Mouse (Mus musculus): ENCODE results near the gene Nrn1. TPM values are rescaled to one million over a fixed set of nuclear protein-coding genes. Genes with fewer than 3 reads are reported as not detected.

Nrn1 gene
- polyA plus RNA-seq, 1 experiment = 151 TPM

DNA sequence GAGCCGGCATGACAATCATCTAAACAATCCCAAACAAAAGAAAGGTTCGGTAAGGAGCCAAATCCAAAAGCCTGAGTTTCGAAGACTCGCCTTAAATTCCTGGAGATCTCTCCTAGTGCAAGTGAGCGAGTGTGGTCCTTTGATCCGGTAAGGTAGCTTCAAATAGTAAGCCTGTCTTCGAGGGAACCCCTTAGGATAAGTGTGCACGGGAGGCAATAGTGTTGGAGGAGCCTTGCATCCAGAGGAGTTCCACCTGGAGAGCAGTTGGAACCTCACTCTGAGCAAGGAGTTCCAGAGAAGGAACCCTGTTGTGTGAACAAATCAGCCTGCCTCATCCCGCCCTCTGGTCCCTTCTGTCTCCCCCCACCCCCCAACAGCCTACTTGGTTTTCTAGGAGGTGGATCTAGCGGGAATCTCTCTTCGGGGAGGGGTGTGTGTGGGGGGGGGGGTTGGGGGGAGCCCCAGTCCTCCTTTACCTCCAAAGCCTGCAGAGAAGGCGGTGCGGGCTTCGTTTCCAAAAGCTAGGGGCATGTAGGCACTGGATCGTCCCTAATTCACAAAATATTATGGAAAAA is 11.1 kb downstream of the Nrn1 start:
- Histone ChIP-seq H3K27ac (ENCODE audit: insufficient read depth, low read length) (peak overlapping the region; percentile 73; the same call in 1 of the 2 replicates), H3K27me3 (ENCODE audit: control insufficient read depth, insufficient read depth, low read length) (no peaks in the 10 kb centered on the region), H3K4me3 (replicated peaks; ENCODE audit: insufficient read depth, low read depth, low read length) (peak overlapping the region; percentile 58), H3K4me1 (ENCODE audit: control insufficient read depth, insufficient read depth, low read length) (peaks cover 12% of the 10 kb centered on the region)
- 20% methylated on average over 15 of the region's 15 CpGs for WGBS
- peak; percentile 45 to 46 for DNase-seq
- TF ChIP-seq CTCF (IDR thresholded peaks at IDR 0.05; ENCODE audit: borderline replicate concordance, insufficient read depth, low read depth, low read length) (no peak), POLR2A (IDR thresholded peaks at IDR 0.05; ENCODE audit: borderline replicate concordance, insufficient read depth, low read length) (no peak)

DNA sequence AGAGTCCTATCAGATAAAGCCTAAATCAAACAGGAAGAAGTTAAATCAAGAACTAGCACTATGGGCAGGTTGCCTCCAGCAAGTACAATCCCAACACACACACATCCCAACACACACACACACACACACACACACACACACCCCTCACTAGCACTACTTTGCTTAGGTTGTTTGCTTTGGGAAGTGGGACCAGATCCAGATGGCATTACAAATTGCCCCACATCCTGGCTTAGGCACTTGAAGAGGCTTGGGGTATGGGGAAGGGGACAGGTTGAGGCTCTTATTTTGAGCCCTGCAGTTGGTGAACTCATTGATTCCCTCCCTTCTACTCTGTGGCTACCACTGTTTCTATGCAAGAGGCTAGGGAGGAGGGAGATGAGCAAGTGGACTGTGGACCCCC is 12.6 kb downstream of the Nrn1 start:
- TF ChIP-seq CTCF (IDR thresholded peaks at IDR 0.05; ENCODE audit: borderline replicate concordance, insufficient read depth, low read depth, low read length) (no peak), POLR2A (IDR thresholded peaks at IDR 0.05; ENCODE audit: borderline replicate concordance, insufficient read depth, low read length) (no peak)
- Histone ChIP-seq H3K27ac (ENCODE audit: insufficient read depth, low read length) (no peak overlapping the region), H3K4me3 (replicated peaks; ENCODE audit: insufficient read depth, low read depth, low read length) (no peak overlapping the region), H3K4me1 (ENCODE audit: control insufficient read depth, insufficient read depth, low read length) (peaks cover 16% of the 10 kb centered on the region), H3K27me3 (ENCODE audit: control insufficient read depth, insufficient read depth, low read length) (no peaks in the 10 kb centered on the region)
- no peak for DNase-seq

DNA sequence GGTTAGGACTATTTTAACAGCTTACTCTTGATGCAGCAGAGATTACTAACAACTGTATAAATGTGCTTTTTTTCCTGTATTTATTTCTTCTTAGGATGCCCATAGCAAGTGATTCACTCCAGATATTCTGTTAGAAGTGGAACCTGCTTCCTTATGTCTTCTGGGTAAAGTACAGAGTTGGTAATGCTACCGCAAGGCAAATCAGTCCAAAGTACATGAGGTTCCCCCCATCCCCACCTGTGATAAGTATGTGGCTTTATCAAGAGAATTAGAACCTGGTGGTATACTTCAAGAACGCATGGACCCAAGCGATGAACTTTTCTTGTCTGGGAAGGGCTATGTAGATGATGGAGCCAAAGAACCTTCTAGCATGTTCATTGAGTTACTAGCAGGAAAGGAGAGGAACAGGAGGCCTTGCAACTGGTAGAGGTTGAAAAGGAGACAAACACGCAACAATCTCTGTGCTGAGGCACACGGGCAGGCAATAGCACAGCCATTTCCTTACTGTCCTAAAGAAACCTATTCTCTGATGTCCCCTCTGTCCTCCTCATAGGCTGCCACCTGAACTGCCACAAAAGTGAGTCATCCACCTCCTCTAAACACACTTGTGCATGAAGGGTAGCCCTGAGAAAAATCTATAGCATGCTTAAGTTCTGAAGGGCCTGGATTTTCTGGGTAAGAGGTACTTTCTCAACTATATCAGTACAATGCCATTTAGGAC is 14.5 kb downstream of the Nrn1 start:
- no peak for DNase-seq
- 99% methylated on average over 5 of the region's 5 CpGs for WGBS
- TF ChIP-seq POLR2A (IDR thresholded peaks at IDR 0.05; ENCODE audit: borderline replicate concordance, insufficient read depth, low read length) (no peak), CTCF (IDR thresholded peaks at IDR 0.05; ENCODE audit: borderline replicate concordance, insufficient read depth, low read depth, low read length) (no peak)

DNA sequence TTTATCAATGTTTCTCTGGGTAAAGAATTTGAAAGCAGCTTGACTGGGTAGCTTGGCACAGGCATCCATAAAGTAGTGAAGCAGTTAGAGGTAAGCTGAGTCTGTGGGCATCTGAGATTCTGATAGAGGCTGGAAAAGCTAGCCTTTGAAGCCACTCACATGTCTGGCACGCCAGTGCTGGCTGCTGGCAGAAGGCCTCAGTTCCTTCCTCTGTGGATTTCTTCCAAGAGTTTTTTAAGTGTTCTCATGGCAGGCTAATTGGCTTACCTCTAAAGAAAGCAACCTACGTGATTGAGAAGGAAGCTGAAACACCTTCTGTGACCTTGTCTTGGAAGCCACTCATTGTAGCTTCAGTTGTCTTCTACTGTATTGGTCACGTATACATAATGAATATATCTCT is 17.6 kb downstream of the Nrn1 start:
- Histone ChIP-seq H3K4me1 (ENCODE audit: control insufficient read depth, insufficient read depth, low read length) (peaks cover 4% of the 10 kb centered on the region), H3K27me3 (ENCODE audit: control insufficient read depth, insufficient read depth, low read length) (no peaks in the 10 kb centered on the region), H3K4me3 (replicated peaks; ENCODE audit: insufficient read depth, low read depth, low read length) (no peak overlapping the region), H3K27ac (ENCODE audit: insufficient read depth, low read length) (no peak overlapping the region)
- 31% methylated on average over 3 of the region's 3 CpGs for WGBS
- TF ChIP-seq POLR2A (IDR thresholded peaks at IDR 0.05; ENCODE audit: borderline replicate concordance, insufficient read depth, low read length) (no peak), CTCF (IDR thresholded peaks at IDR 0.05; ENCODE audit: borderline replicate concordance, insufficient read depth, low read depth, low read length) (no peak)
- DNase-seq = peak in 1 of 2 experiments; percentile 26

More for the DNA sequence above, 14.5 kb downstream of the Nrn1 start:
- Histone ChIP-seq H3K27me3 (ENCODE audit: control insufficient read depth, insufficient read depth, low read length) (no peaks in the 10 kb centered on the region), H3K4me1 (ENCODE audit: control insufficient read depth, insufficient read depth, low read length) (peaks cover 13% of the 10 kb centered on the region), H3K4me3 (replicated peaks; ENCODE audit: insufficient read depth, low read depth, low read length) (no peak overlapping the region), H3K27ac (ENCODE audit: insufficient read depth, low read length) (no peak overlapping the region)

DNA sequence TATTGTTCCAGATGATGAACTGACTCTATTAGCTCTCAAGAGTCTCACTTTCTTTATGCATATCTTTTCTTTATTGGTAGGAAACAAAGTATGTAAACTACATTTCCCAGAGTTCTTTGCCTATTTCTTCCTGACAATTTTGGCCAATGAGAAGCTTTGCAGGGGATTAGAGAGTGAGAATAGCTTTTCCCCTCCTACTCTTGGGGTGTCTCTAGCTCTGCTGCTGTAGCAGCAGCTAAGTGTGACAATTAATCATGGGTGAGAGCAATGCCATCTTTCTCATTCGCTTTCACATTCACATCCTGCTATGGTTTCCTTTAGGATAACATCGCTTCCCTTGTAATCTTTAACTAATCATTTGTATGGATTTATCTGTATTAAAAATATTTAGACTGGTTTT is 18.2 kb downstream of the Nrn1 start:
- TF ChIP-seq POLR2A (IDR thresholded peaks at IDR 0.05; ENCODE audit: borderline replicate concordance, insufficient read depth, low read length) (no peak), CTCF (IDR thresholded peaks at IDR 0.05; ENCODE audit: borderline replicate concordance, insufficient read depth, low read depth, low read length) (no peak)
- no peak for DNase-seq

DNA sequence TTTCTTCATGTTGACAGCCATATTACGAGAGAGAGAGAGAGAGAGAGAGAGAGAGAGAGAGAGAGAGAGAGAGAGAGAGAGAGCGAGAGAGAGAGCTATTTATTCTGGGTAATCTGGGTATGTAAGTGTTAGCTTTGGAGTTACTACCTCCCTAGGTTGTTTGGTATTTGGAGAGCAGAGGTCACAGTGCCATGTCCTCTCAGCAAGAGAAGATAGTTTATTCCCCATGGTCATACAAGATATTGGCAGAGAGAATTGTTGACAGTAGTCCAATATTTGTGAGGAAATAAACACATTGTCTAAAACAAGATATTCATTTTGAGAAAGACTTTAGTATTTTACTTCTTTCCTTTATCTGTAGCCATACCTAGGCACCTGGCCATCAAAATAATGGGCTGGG is 20.8 kb downstream of the Nrn1 start:
- DNase-seq = no peak
- Histone ChIP-seq H3K4me1 (ENCODE audit: control insufficient read depth, insufficient read depth, low read length) (peaks cover 4% of the 10 kb centered on the region; the same call in 1 of the 2 replicates), H3K4me3 (replicated peaks; ENCODE audit: insufficient read depth, low read depth, low read length) (no peak overlapping the region), H3K27me3 (ENCODE audit: control insufficient read depth, insufficient read depth, low read length) (no peaks in the 10 kb centered on the region), H3K27ac (ENCODE audit: insufficient read depth, low read length) (no peak overlapping the region)
- 78% methylated on average over 2 of the region's 2 CpGs for WGBS
- no peak for TF ChIP-seq CTCF (IDR thresholded peaks at IDR 0.05; ENCODE audit: borderline replicate concordance, insufficient read depth, low read depth, low read length)
- TF ChIP-seq POLR2A (IDR thresholded peaks at IDR 0.05; ENCODE audit: borderline replicate concordance, insufficient read depth, low read length) = no peak

More for the DNA sequence above, 18.2 kb downstream of the Nrn1 start:
- H3K27ac ChIP-seq (ENCODE audit: insufficient read depth, low read length) = no peak overlapping the region
- 87% methylated on average over 2 of the region's 2 CpGs for WGBS
- no peaks in the 10 kb centered on the region for H3K27me3 ChIP-seq (ENCODE audit: control insufficient read depth, insufficient read depth, low read length)
- no peak overlapping the region for H3K4me3 ChIP-seq (replicated peaks; ENCODE audit: insufficient read depth, low read depth, low read length)
- H3K4me1 ChIP-seq (ENCODE audit: control insufficient read depth, insufficient read depth, low read length) = peaks cover 4% of the 10 kb centered on the region

DNA sequence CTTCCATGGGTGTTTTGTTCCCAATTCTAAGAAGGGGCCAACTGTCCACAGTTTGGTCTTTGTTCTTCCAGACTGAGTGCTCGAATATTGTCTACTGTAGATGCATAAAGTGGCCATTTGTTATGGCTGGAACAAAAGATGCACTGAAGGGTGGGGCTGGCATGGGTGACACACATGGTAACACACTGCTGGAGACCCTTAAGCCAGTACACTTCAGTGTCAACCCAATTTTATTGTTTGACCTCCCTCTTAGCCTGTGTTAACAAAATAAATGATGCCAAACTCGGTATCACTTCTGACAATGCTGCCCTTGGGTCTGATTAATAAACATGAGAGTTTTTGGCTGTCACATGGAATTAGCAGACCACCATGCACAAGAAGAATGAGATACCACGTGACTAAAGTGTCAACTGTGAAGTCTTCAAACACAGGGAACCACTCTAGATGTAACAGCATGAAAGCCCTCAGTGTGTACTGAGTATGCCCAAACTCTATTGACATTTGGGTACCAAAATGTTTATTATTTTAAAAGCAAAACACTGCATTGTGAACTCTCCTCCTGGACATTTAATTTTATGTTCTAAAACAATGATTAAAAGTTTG is 27.7 kb downstream of the Nrn1 start:
- 18% methylated on average over 3 of the region's 3 CpGs for WGBS

More for the DNA sequence above, 27.7 kb downstream of the Nrn1 start:
- Histone ChIP-seq H3K27me3 (ENCODE audit: control insufficient read depth, insufficient read depth, low read length) (no peaks in the 10 kb centered on the region; the same call in 1 of the 2 replicates), H3K4me3 (replicated peaks; ENCODE audit: insufficient read depth, low read depth, low read length) (no peak overlapping the region), H3K27ac (ENCODE audit: insufficient read depth, low read length) (no peak overlapping the region), H3K4me1 (ENCODE audit: control insufficient read depth, insufficient read depth, low read length) (no peaks in the 10 kb centered on the region)
- TF ChIP-seq CTCF (IDR thresholded peaks at IDR 0.05; ENCODE audit: borderline replicate concordance, insufficient read depth, low read depth, low read length) = no peak
- no peak for TF ChIP-seq POLR2A (IDR thresholded peaks at IDR 0.05; ENCODE audit: borderline replicate concordance, insufficient read depth, low read length)
- no peak for DNase-seq
